Mouse (Mus musculus) left cerebral cortex, adult 2 months (tissue): ENCODE measurements around the gene Olfr821. TPM values are rescaled to one million over a fixed set of nuclear protein-coding genes. Genes with fewer than 3 reads are reported as not detected.
"Not testable (repeated sequence)": the region's sequence is repeated elsewhere in the genome, so short reads cannot be mapped to it uniquely, and the experiment has no call there.

ENCODE experiments used
- DNase-seq, 2 experiments: peaks; one replicate each; pipeline ENCODE4 v3.0.0; 2021 to 2022; ENCODE audit warnings: low spot score in 2 of 2, mixed read lengths in 1 of 2; ENCODE audit errors: extremely low spot score in 1 of 2
- H3K27ac ChIP-seq: fragments of 200-600 bp; 2 replicates; pipeline ENCODE4 v1.8.1; 2022
- H3K4me3 ChIP-seq: fragments of 200-600 bp; 2 replicates; pipeline ENCODE4 v1.8.1; 2022
- CTCF ChIP-seq: fragments of 200-600 bp; IDR thresholded peaks from 2 replicates; pipeline ENCODE4 v1.8.1; 2022; ENCODE audit warnings: antibody characterized with exemption, mild to moderate bottlenecking, moderate library complexity
- intact Hi-C: fragments of 180-260 bp; cut with DNase I; formaldehyde crosslinking; loops from one replicate; pipeline ENCODE4 v1.15.1; 2025
- long read RNA-seq, 2 experiments: library from polyadenylated mRNA; stranded (forward); transcript quantifications; one replicate each; pipeline ENCODE4 v2.0.0; 2021; ENCODE audit warnings: borderline mapping rate in 2 of 2
- total RNA-seq, 2 experiments: library from RNA; stranded (reverse); gene quantifications; 2 replicates each; pipeline ENCODE4 v1.2.3; 2021

Olfr821 gene
- not detected for total RNA-seq
- long read RNA-seq, experiment 1: 0 reads
- long read RNA-seq, experiment 2: 0 reads

DNA sequence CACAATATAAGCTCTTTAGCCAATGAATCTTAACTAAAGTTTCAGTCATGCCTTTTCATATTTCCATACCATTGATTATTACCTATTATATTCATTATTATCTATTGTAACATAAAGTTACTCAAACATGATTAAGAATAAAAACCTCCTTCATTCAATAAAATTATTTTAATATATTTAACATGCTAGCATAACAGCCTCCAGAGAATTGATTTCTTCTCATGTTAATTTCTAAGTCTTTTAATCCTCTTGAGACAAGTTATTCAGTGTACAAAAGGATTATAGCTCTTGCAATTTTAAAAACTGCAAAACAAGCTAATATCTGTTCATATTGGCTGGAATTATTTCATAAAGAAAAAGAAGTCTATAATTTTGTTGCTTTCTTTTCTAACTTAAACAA, at the start of gene Olfr821:
Gene Olfr821, plus strand, starts transcription at position 301 of the 400 bp plus-strand sequence.
- TF ChIP-seq CTCF: no peak
- DNase-seq: no peak
- Histone ChIP-seq H3K27ac (no peak within 1 kb of the TSS), H3K4me3 (no peak within 1 kb of the TSS)
- intact Hi-C loops: no loop called here

DNA sequence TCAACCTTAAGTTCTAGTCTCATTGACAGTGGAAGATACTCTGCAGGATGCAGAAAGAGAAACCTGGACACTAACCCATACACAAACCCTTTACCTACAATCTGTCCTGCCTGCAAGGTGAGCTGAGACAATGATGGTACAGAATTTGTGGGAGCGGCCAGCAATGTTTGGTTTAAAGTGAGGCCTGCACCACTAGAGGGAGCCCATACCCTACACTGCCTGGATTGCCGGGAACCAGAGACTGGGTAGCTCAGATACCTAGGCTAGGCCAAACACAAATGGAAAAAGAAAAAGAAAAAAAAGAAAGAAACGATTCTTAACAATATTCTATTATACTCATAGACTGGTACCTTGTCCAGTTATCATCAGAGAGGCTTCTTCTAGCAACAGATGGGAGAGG, 48.3 kb upstream of the Olfr821 start:
- H3K4me3 ChIP-seq, intact Hi-C loops, H3K27ac ChIP-seq, DNase-seq: not testable (repeated sequence)

DNA sequence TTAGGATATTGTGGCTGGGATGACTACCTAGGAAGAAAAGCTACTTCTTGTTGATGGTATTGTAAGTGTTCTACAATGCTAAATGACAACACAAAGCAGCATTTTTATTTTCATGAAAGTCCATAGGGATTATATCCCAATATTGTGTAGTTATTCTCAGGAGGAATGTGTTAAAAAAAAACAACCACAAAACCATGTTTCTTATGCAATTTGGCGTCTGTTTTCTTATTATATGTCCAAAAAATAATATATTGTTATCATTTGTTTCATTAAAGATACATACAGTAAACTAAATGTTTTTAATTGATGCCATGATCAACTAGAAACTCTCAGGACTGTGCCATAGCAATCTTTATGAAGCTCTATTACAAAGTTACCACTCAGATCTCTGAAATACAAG, 45.2 kb upstream of the Olfr821 start, which contains the start of gene Gm10310:
Gene Gm10310, minus strand, starts transcription at position 101 of the 400 bp plus-strand sequence.
- H3K27ac ChIP-seq, intact Hi-C loops, DNase-seq, H3K4me3 ChIP-seq: not testable (repeated sequence)

DNA sequence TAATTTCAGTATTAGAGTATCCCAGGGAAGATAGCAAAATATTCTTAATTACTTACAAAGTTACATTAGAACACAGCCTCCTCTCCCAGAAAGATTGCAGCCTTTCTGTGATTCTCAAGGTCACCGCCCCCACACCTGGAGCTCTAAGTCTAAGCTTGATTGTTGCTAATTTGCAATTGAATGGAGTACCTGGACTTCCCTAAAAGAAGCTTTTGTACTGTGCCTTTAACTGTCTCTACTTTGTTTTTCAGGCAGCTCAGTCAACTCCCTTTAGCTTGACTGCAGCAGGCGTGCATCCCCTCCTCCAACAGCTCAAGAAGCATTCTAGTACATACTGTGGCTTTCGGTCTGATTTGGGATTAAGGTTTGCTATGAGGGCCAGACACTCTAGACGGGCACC, 26.0 kb upstream of the Olfr821 start:
- intact Hi-C loops, H3K27ac ChIP-seq, DNase-seq, H3K4me3 ChIP-seq: not testable (repeated sequence)

DNA sequence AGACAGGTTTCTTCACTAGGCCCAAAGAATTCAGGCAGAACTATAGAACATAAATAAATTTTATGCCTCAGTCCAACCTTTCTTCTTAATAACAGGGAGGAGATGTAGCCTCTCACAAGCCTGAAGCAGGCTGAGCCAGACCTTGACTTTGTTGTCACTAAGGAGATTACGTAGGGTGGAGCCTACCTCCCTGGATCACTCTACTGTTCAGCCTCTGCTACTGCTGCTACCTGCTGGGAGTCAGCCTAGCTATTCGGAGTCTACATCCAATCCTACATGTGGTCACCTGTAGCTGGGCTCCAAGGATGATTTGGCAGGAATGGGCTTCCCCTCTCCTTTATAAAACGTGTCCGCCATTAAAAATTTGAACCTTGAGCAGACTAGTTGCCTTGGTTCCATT, 24.8 kb upstream of the Olfr821 start:
- H3K27ac ChIP-seq, intact Hi-C loops, DNase-seq, H3K4me3 ChIP-seq: not testable (repeated sequence)

DNA sequence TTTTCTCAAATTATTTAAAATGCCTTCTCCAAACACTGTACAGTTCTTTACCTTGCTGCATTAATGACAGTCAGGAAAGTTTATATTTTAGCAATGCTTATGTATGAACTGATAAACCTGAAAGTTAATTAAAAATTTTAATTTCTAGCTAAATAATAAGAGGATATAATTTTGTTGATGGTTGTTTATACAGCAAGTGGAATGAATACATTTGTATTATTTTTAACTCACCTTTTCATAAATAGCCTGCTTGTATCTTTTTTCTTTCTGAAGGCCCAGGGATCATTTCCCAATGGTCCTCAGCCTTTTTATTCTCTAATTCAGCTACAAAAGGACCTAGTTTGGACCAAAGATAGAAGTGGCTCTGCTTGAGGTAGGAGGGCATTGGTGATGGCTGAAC, 17.8 kb upstream of the Olfr821 start, which contains the start of gene Olfr820:
Gene Olfr820, plus strand, starts transcription at position 301 of the 400 bp plus-strand sequence.
- intact Hi-C loops: no loop called here
- no peak for TF ChIP-seq CTCF
- Histone ChIP-seq H3K4me3 (no peak within 1 kb of the TSS), H3K27ac (no peak within 1 kb of the TSS)
- no peak for DNase-seq

DNA sequence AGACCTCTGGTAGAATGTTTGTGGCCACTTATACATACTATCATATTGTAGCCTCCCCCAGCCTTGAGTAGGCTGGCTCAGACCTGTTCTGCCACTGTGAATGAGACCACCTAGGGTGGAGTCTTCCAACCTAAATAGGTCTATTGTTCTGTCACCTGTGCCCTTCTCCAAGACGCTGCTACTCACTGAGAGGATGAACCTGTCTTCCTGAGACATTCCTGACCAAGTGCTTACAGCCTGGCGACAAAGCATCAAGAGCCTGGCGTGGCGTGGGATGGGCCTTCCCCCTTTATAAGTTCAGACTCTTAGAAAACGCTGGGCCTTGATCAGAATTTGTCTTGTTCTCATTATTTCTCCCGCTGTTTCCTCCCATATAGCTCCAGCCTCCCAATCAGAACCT, 6.9 kb downstream of the Olfr821 start:
- intact Hi-C loops: no loop called here
- no peak for TF ChIP-seq CTCF
- DNase-seq: no peak

DNA sequence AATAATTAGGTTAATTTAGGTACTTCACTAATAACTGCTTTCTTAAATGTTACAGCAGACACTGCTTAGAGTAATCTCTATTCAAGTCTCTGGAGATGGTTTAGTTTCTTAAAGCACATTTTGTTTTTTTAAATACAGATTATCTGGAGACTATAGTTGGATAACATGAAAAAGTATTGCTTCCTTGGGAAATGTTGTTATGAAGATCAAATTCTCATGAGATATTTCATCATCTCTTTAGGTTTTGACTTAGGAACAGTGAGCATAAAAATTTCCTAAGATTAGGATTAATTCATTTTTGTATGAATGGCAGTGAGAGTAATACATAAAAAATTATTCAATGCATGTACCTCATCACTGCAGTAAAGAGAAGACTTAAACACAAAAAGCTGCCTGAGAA, 40.8 kb downstream of the Olfr821 start, which contains the start of gene Olfr822:
Gene Olfr822, plus strand, starts transcription at position 301 of the 400 bp plus-strand sequence.
- no peak within 1 kb of the TSS for H3K27ac ChIP-seq
- no peak for DNase-seq
- H3K4me3 ChIP-seq: no peak within 1 kb of the TSS
- no peak for TF ChIP-seq CTCF
- intact Hi-C loops: no loop called here

More for the DNA sequence above, 6.9 kb downstream of the Olfr821 start:
- H3K4me3 ChIP-seq: no peak overlapping the region
- no peak overlapping the region for H3K27ac ChIP-seq

Other genes with a start within 250 kb of the Olfr821 start
- gene Olfr810, start 235.4 kb upstream of the Olfr821 start, total RNA-seq: not detected
- gene Olfr811, start 226.0 kb upstream of the Olfr821 start, total RNA-seq: not detected
- not detected for gene Olfr812, start 184.3 kb upstream of the Olfr821 start, total RNA-seq
- not detected for gene Olfr813, start 175.0 kb upstream of the Olfr821 start, total RNA-seq
- gene Olfr814, start 150.5 kb upstream of the Olfr821 start, total RNA-seq: not detected
- gene Olfr815, start 124.5 kb upstream of the Olfr821 start, total RNA-seq: not detected
- gene Olfr816, start 114.8 kb upstream of the Olfr821 start, total RNA-seq: not detected
- not detected for gene Olfr818, start 81.2 kb upstream of the Olfr821 start, total RNA-seq
- not detected for gene Olfr819, start 63.1 kb upstream of the Olfr821 start, total RNA-seq
- gene Olfr247, start 54.2 kb upstream of the Olfr821 start, total RNA-seq: not detected
- gene Gm10310, start 45.3 kb upstream of the Olfr821 start, total RNA-seq: not detected
- not detected for gene Olfr820, start 17.7 kb upstream of the Olfr821 start, total RNA-seq
- not detected for gene Olfr822, start 40.9 kb downstream of the Olfr821 start, total RNA-seq
- not detected for gene Olfr823, start 85.0 kb downstream of the Olfr821 start, total RNA-seq
- gene Olfr824, start 99.7 kb downstream of the Olfr821 start, total RNA-seq: not detected
- not detected for gene Olfr825, start 136.4 kb downstream of the Olfr821 start, total RNA-seq
- not detected for gene Olfr826, start 153.8 kb downstream of the Olfr821 start, total RNA-seq
- gene Olfr827, start 184.1 kb downstream of the Olfr821 start, total RNA-seq: not detected
- under 1 TPM; 0.27 to 0.30 TPM for gene Neurod4, start 249.9 kb downstream of the Olfr821 start, total RNA-seq